Mouse (Mus musculus) left cerebral cortex, adult 8-10 months (tissue): ENCODE data around the gene Cfap61. TPM values are rescaled to one million over a fixed set of nuclear protein-coding genes. Genes with fewer than 3 reads are reported as not detected.

ENCODE experiments used
- DNase-seq, 2 experiments: peaks; one replicate each; pipeline ENCODE4 v3.0.0; 2022; ENCODE audit warnings: low spot score in 2 of 2
- total RNA-seq, 4 experiments: library from RNA; stranded (reverse); gene quantifications; 2 replicates each; pipeline ENCODE4 v1.2.4; 2022

Cfap61 gene
- total RNA-seq, 4 experiments from 2014 or later, result 3.1 to 4.0 (median 3.6) TPM

GRCm38 (mm10) chr2:146083326-146083871 is 148.8 kb downstream of the Cfap61 start:
- DNase-seq, result no peak

- DNase-seq, result no peak
These were observed 152.8 kb downstream of the Cfap61 start for GRCm38 (mm10) chr2:146087411-146087810.

- no peak for DNase-seq
These were observed 154.6 kb downstream of the Cfap61 start for GRCm38 (mm10) chr2:146089157-146089692.

- DNase-seq, result no peak
These were observed 162.9 kb downstream of the Cfap61 start for GRCm38 (mm10) chr2:146097532-146097931.

GRCm38 (mm10) chr2:146098853-146099717 is 164.5 kb downstream of the Cfap61 start:
- no peak for DNase-seq

- no peak for DNase-seq
These were observed 165.3 kb downstream of the Cfap61 start for GRCm38 (mm10) chr2:146099838-146100237.

GRCm38 (mm10) chr2:146100489-146101060 is 166.0 kb downstream of the Cfap61 start:
- no peak for DNase-seq

- no peak for DNase-seq
These were observed 168.0 kb downstream of the Cfap61 start for GRCm38 (mm10) chr2:146102600-146102999.

- DNase-seq, result no peak
These were observed 170.8 kb downstream of the Cfap61 start for GRCm38 (mm10) chr2:146105341-146105740.

- DNase-seq, result no peak
These were observed 173.4 kb downstream of the Cfap61 start for GRCm38 (mm10) chr2:146107980-146108379.

GRCm38 (mm10) chr2:146109921-146110320 is 175.3 kb downstream of the Cfap61 start:
- DNase-seq, result no peak

GRCm38 (mm10) chr2:146116282-146116681 is 181.7 kb downstream of the Cfap61 start:
- DNase-seq, result no peak

- DNase-seq, result no peak
These were observed 182.1 kb downstream of the Cfap61 start for GRCm38 (mm10) chr2:146116726-146117125.

GRCm38 (mm10) chr2:146117191-146117914 is 182.8 kb downstream of the Cfap61 start:
- DNase-seq, result no peak

GRCm38 (mm10) chr2:146117915-146118403 is 183.4 kb downstream of the Cfap61 start:
- DNase-seq, result no peak

GRCm38 (mm10) chr2:146121551-146121950 is 187.0 kb downstream of the Cfap61 start:
- no peak for DNase-seq

GRCm38 (mm10) chr2:146125129-146125528 is 190.5 kb downstream of the Cfap61 start:
- DNase-seq, result no peak

- no peak for DNase-seq
These were observed 194.0 kb downstream of the Cfap61 start for GRCm38 (mm10) chr2:146128622-146129021.

GRCm38 (mm10) chr2:146130514-146130913 is 195.9 kb downstream of the Cfap61 start:
- no peak for DNase-seq

GRCm38 (mm10) chr2:146134275-146134674 is 199.7 kb downstream of the Cfap61 start:
- no peak for DNase-seq

- no peak for DNase-seq
These were observed 206.1 kb downstream of the Cfap61 start for GRCm38 (mm10) chr2:146140711-146141110.
